Mouse (Mus musculus): ENCODE measurements around the gene Ccdc8.

DNA sequence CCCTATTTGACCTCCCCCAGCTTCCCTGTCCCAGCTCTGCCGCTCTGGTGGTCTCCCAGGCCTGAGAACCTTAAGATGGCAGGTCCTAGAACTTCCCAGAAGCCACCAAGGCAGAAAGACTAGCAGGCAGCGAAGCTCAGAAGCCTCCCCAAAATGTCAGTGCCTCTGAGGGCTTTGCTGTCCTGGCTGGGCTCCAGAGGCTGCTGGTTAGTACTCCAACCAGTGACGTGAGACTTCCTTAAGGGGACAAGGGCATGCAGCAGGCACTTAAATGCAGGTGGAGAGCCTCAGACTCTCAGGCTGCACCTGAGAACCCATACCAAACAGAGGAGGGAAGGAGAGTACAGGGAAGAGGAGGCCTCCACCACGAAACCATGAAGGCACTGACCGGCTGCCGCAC, 31.6 kb downstream of the Ccdc8 start:
- no peak for TF ChIP-seq CTCF (IDR thresholded peaks at IDR 0.05; ENCODE audit: low read depth, low read length)
- no peak for TF ChIP-seq POLR2A (IDR thresholded peaks at IDR 0.05; ENCODE audit: extremely low read depth, insufficient read depth, low read length)
